Mouse (Mus musculus) bone marrow, adult 2 months (tissue): Measurements from ENCODE around the gene Slc44a4. TPM values are rescaled to one million over a fixed set of nuclear protein-coding genes. Genes with fewer than 3 reads are reported as not detected.

ENCODE experiments used
- H3K27ac ChIP-seq: fragments of 200-500 bp; 2 replicates; pipeline ENCODE4 v1.5.1; 2012; ENCODE audit warnings: low read depth, mild to moderate bottlenecking, control low read depth, inconsistent platforms, low read length; ENCODE audit not compliant: control insufficient read depth, poor library complexity, insufficient read depth
- H3K4me1 ChIP-seq: fragments of 200-500 bp; 2 replicates; pipeline ENCODE4 v1.6.1; 2011; ENCODE audit warnings: low read length; ENCODE audit not compliant: control insufficient read depth, insufficient read depth
- H3K4me3 ChIP-seq: fragments of 200-500 bp; replicated peaks from 2 replicates; pipeline ENCODE3; 2011; ENCODE audit warnings: mild to moderate bottlenecking, low read depth, low read length, control low read depth; ENCODE audit not compliant: control insufficient read depth
- CTCF ChIP-seq: fragments of 200-500 bp; IDR thresholded peaks from 2 replicates; pipeline ENCODE4 v1.5.1; 2011; ENCODE audit warnings: low read length, control low read depth; ENCODE audit not compliant: control insufficient read depth, insufficient read depth
- POLR2A ChIP-seq: fragments of 200-500 bp; IDR thresholded peaks from 2 replicates; pipeline ENCODE4 v1.6.1; 2011; ENCODE audit warnings: low read depth, mild to moderate bottlenecking, control low read depth, low read length, borderline replicate concordance; ENCODE audit not compliant: control insufficient read depth
- WGBS: fragments of 180-500 bp; shearing (Covaris S2); methylation state at CpG from one replicate; pipeline ENCODE4 v1.1.7; 2018; 5-methylcytosine and 5-hydroxymethylcytosine counted together
- polyA plus RNA-seq: library from polyadenylated mRNA; stranded (reverse); fragments of >200 nt; gene quantifications from 2 replicates; pipeline ENCODE4 v1.2.4, GENCODE M21; 2011; ENCODE audit warnings: low replicate concordance; ENCODE audit not compliant: missing spikeins, insufficient read depth, insufficient read length

Slc44a4 gene
- polyA plus RNA-seq, 1 experiment = 1.3 TPM

DNA sequence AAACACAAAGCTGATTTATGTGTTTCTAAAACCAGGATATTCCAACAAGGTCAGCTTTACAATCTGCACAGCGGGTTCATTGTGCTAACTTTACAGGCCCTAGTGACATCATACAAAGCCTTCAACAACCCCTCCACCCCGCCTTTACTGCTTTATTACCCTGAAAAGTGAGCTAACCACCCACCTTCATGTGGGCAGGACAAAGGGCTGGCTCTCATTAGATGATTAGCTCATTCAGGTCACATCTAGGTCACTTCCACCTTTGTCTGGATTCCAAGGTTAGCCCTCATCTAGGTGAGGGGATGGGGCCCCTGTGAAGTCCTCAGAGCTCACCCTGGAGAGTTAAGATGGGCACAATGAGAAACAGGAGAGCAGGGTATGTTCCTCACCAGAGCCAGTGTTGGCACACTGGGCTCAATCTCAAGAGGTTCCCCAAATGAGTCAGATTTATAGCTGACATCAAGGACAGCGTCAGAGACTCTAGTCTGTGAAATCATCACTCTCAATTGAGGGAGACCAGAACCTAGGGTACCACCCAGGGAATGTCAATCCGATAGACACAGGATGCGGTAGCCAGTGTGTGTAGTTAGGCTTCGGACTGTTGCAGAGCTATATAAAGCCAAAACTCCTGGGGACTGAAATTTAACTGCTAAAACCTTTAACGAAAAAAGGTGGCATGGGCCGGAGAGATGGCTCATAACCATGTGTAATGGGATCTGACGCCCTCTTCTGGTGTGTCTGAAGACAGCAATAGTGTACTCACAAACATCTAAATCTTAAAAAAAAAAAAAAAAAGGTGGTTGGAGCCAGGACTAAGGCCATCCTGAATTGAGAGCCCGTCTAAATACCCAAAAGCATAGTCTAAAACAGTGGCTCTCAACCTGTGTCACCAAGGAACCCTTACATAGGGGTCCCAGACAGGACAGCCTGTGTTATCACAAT is 36.5 kb downstream of the Slc44a4 start:
- WGBS = 37% methylated on average over 10 of the region's 10 CpGs
- Histone ChIP-seq H3K27ac (no peak overlapping the region), H3K4me3 (no peak overlapping the region), H3K4me1 (no peaks in the 10 kb centered on the region; the same call in 1 of the 2 replicates)
- TF ChIP-seq POLR2A = no peak
- TF ChIP-seq CTCF = no peak

GRCm38 (mm10) chr17:34951636-34952377 is 37.5 kb downstream of the Slc44a4 start:
- TF ChIP-seq POLR2A = no peak
- no peak for TF ChIP-seq CTCF
- WGBS = under 1% methylated on average over 29 of the region's 29 CpGs
- Histone ChIP-seq H3K4me1 (no peaks in the 10 kb centered on the region; the same call in 1 of the 2 replicates), H3K4me3 (peak overlapping the region; percentile 87), H3K27ac (peak overlapping the region; percentile 38)

- H3K27ac ChIP-seq = peak overlapping the region; percentile 38
- peak overlapping the region; percentile 87 for H3K4me3 ChIP-seq
- WGBS = under 1% methylated on average over 23 of the region's 23 CpGs
- no peaks in the 10 kb centered on the region; the same call in 1 of the 2 replicates for H3K4me1 ChIP-seq
- TF ChIP-seq CTCF = peak; percentile 31; the same call in 1 of the 2 replicates
- TF ChIP-seq POLR2A = peak; percentile 90
Observed at GRCm38 (mm10) chr17:34952378-34953040, 38.2 kb downstream of the Slc44a4 start.

DNA sequence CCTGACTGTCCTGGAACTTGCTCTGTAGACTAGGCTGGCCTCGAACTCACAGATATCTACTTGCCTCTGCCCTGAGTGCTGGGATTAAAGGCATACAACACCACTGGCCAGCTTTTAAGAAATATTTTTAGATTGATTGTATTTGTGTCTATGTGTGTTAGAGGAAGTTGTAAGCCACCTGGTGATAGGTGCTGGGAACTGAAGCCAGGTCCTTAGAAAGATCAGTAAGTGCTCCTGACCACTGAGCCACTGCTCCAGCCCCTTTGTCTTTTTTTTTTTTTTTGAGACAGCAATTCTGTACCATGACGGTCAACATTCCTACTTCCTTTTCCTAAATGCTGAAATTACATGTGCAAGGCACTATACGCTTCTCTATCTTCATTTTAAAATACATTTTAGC is 39.0 kb downstream of the Slc44a4 start:
- H3K4me3 ChIP-seq = no peak overlapping the region
- H3K4me1 ChIP-seq = no peaks in the 10 kb centered on the region; the same call in 1 of the 2 replicates
- no peak for TF ChIP-seq CTCF
- TF ChIP-seq POLR2A = no peak
- WGBS = 71% methylated on average over 3 of the region's 3 CpGs
- no peak overlapping the region for H3K27ac ChIP-seq

DNA sequence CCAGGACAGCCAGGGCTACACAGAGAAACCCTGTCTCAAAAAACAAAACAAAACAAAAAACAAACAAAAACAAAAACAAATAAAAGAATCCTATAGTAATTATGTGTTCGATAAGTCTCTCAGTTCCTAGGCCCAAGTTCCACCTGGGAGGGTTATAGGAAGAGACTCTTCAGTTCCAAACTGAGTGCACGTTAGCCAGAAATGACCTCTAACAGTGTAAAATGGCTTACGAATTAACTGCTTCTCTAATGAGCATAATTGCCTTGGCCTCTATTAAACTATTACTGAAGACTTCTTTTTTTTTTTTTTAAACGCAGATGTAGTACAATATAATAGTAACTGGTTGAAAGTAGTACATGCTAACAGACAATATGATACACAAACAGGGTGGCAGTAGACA is 39.6 kb downstream of the Slc44a4 start:
- 89% methylated on average over 4 of the region's 4 CpGs for WGBS
- Histone ChIP-seq H3K4me3 (no peak overlapping the region), H3K27ac (no peak overlapping the region), H3K4me1 (no peaks in the 10 kb centered on the region; the same call in 1 of the 2 replicates)
- TF ChIP-seq POLR2A = no peak
- TF ChIP-seq CTCF = no peak

DNA sequence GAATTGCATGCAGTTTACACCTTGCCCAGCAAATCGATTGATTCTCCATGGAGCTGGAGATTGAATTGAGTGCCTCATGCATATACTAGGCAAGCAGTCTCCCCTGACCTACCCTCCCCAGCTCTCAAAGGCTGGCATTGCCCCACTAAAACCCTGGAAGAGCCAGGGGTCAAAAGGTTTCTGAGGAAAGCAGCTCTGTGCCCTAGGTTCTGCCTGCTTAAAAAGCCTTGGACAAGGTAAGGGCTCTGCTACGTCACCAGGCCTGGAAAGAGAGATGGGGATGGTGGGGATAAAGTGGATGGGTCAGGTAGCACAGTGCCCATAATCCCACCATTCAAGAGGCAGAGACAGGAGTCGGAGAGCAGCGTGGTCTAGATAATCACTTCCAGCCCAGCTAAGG is 40.6 kb downstream of the Slc44a4 start:
- Histone ChIP-seq H3K4me3 (no peak overlapping the region), H3K4me1 (no peaks in the 10 kb centered on the region; the same call in 1 of the 2 replicates), H3K27ac (no peak overlapping the region)
- TF ChIP-seq CTCF (no peak), POLR2A (no peak)
- 79% methylated on average over 4 of the region's 4 CpGs for WGBS

DNA sequence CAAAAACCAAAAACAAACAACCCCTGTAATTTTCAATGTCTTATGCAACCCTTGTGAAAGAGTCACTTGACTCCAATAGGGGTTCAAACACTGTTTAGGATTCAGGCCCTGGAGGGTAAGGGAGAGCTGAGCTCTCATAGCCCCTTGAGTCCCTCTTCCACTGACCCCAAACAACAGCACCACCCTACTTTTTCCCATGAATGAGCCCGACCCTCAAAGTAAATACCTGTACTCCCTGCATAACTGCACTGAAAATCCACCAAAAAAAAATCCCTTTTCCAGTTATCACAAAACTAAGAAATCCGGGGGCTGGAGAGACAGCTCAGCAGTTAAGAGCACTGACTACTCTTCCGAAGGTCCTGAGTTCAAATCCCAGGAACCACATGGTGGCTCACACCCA is 41.6 kb downstream of the Slc44a4 start:
- TF ChIP-seq POLR2A (no peak), CTCF (no peak)
- 75% methylated on average over 3 of the region's 3 CpGs for WGBS
- H3K4me1 ChIP-seq = no peaks in the 10 kb centered on the region; the same call in 1 of the 2 replicates
- H3K27ac ChIP-seq = no peak overlapping the region
- H3K4me3 ChIP-seq = no peak overlapping the region
